Mouse (Mus musculus) liver, embryonic 14.5 days (tissue): ENCODE measurements around the gene Mybpc2.

Source experiments
- CTCF ChIP-seq: IDR thresholded peaks from 2 replicates; pipeline ENCODE4 v1.5.1; 2016; ENCODE audit warnings: antibody characterized with exemption, low read depth, control low read depth
- EP300 ChIP-seq: IDR thresholded peaks from 2 replicates; pipeline ENCODE4 v1.6.1; 2016; ENCODE audit warnings: antibody characterized with exemption, low read depth

DNA sequence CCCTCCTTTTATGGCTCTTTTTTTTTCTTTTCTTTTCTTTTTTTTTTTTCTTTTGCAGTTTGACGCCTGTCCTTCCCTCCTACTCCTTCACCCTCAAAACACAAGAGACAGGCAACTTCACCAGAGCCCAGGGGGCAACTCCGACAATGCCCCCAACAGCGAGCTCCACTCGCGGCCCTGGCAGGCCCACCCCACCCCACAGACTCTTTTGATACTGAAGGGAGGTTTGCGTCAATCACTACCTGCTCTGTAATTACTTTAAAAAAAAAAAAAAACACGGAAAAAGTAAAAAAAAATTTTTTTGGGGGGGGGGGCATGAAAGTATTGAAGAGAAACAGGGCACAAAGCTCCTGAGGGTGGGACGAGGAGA, 61.4 kb downstream of the Mybpc2 start:
- TF ChIP-seq CTCF (no peak), EP300 (no peak)
